Mouse (Mus musculus) hindbrain, embryonic 10.5 days (tissue): ENCODE data around the gene Shroom2. TPM values are rescaled to one million over a fixed set of nuclear protein-coding genes. Genes with fewer than 3 reads are reported as not detected.

ENCODE experiments used
- DNase-seq: peaks from one replicate; pipeline ENCODE4 v3.0.0-alpha.2; 2017; ENCODE audit warnings: low spot score
- H3K27ac ChIP-seq: fragments of 300-500 bp; sonication (generic); 2 replicates; pipeline ENCODE4 v1.5.1; 2016; ENCODE audit warnings: mild to moderate bottlenecking, moderate library complexity
- H3K27me3 ChIP-seq: fragments of 300-500 bp; sonication (generic); 2 replicates; pipeline ENCODE4 v1.6.1; 2016; ENCODE audit warnings: mild to moderate bottlenecking; ENCODE audit not compliant: poor library complexity, insufficient read depth, severe bottlenecking
- H3K36me3 ChIP-seq: fragments of 300-500 bp; sonication (generic); 2 replicates; pipeline ENCODE4 v1.6.1; 2016; ENCODE audit warnings: mild to moderate bottlenecking, moderate library complexity
- H3K4me1 ChIP-seq: fragments of 300-500 bp; sonication (generic); replicated peaks from 2 replicates; pipeline ENCODE4 v1.6.1; 2016; ENCODE audit warnings: mild to moderate bottlenecking
- H3K4me3 ChIP-seq: fragments of 300-500 bp; sonication (generic); 2 replicates; pipeline ENCODE4 v1.5.1; 2016; ENCODE audit warnings: mild to moderate bottlenecking, moderate library complexity
- H3K9me3 ChIP-seq: fragments of 300-500 bp; sonication (generic); 2 replicates; pipeline ENCODE4 v1.6.1; 2016; ENCODE audit warnings: mild to moderate bottlenecking, moderate library complexity
- WGBS: fragments of 180-500 bp; shearing (Covaris S2); methylation state at CpG from one replicate; pipeline ENCODE4 v1.1.7; 2016; 5-methylcytosine and 5-hydroxymethylcytosine counted together
- polyA plus RNA-seq: library from polyadenylated mRNA; unstranded; fragments of >200 nt; fragmentation: Nextera tagmentation; extraction: Ambion mirVana; gene quantifications from 2 replicates; pipeline ENCODE4 v1.2.1, GENCODE M21; 2016

Gene Shroom2
- polyA plus RNA-seq, 1 experiment from 2014 or later = 7.0 TPM

GRCm38 (mm10) chrX:152620917-152621316 lies 148.3 kb downstream of the Shroom2 start:
- Histone ChIP-seq H3K27me3 (peaks cover 75% of the 10 kb centered on the region), H3K9me3 (no peaks in the 10 kb centered on the region), H3K36me3 (no peaks in the 10 kb centered on the region), H3K4me3 (no peak overlapping the region), H3K27ac (no peak overlapping the region), H3K4me1 (no peaks in the 10 kb centered on the region)
- DNase-seq = no peak

DNA sequence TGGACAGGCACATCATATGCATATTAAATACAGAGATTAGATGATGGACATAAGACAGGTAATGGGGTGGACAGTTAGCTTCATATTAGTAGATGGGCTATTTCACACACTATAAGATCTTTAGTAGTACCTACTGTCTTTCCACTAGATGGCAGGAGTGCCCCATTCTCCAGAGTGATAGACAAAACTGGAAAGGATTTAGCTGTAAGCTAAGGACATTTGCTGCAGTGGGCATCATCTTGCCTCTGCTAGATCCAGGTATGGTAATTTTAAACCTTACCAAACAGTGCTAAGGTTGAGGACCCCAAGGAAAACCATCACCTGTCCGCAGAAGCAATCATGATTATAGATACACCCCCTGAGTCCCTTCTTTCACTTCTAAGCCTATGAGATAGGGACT lies 150.8 kb downstream of the Shroom2 start:
- H3K9me3 ChIP-seq = no peaks in the 10 kb centered on the region
- no peak overlapping the region for H3K4me3 ChIP-seq
- no peaks in the 10 kb centered on the region for H3K4me1 ChIP-seq
- H3K27me3 ChIP-seq = peaks cover 56% of the 10 kb centered on the region
- no peaks in the 10 kb centered on the region for H3K36me3 ChIP-seq
- no peak overlapping the region for H3K27ac ChIP-seq
- 81% methylated on average over 1 of the region's 1 CpGs for WGBS
- peak; percentile 31 for DNase-seq

GRCm38 (mm10) chrX:152563034-152563433 lies 206.2 kb downstream of the Shroom2 start, which contains the start of gene Cldn34a:
Cldn34a (plus strand) TSS chrX:152563334.
- no peaks in the 10 kb centered on the region for H3K9me3 ChIP-seq
- peaks cover 43% of the 10 kb centered on the region for H3K27me3 ChIP-seq
- DNase-seq = no peak
- no peak within 1 kb of the TSS for H3K4me3 ChIP-seq
- H3K36me3 ChIP-seq = no peaks in the 10 kb centered on the region
- no peaks in the 10 kb centered on the region for H3K4me1 ChIP-seq
- WGBS = 72% methylated on average over 2 of the region's 2 CpGs
- H3K27ac ChIP-seq = no peak within 1 kb of the TSS

Other genes with a start within 250 kb of the Shroom2 start
- not detected in 2 replicates for gene Cldn34a, start 206.1 kb downstream of the Shroom2 start, polyA plus RNA-seq
- gene Gpr143, start 12.5 kb upstream of the Shroom2 start, polyA plus RNA-seq = 0.20 and 0.22 TPM in 2 replicates
- 3.8 and 5.0 TPM in 2 replicates for gene Usp51, start 237.0 kb upstream of the Shroom2 start, polyA plus RNA-seq